Mouse (Mus musculus) forebrain, embryonic 14.5 days (tissue): ENCODE data around the gene Rdh7. TPM values are rescaled to one million over a fixed set of nuclear protein-coding genes. Genes with fewer than 3 reads are reported as not detected.
"Not testable (repeated sequence)": the region's sequence is repeated elsewhere in the genome, so short reads cannot be mapped to it uniquely, and the experiment has no call there.

ENCODE experiments used
- ATAC-seq: fragments of 200-750 bp; cut with Nextera tagmentation; 2 replicates; pipeline ENCODE4 v1.8.0; 2017; ENCODE audit warnings: mild to moderate bottlenecking, moderate library complexity
- DNase-seq: peaks from one replicate; pipeline ENCODE4 v3.0.0-alpha.2; 2015; ENCODE audit warnings: low spot score
- H3K27ac ChIP-seq: fragments of 300-500 bp; sonication (generic); 2 replicates; pipeline ENCODE4 v1.5.1; 2014; ENCODE audit warnings: low read depth, mild to moderate bottlenecking, control low read depth, low read length, moderate library complexity
- H3K27me3 ChIP-seq: fragments of 300-500 bp; sonication (generic); replicated peaks from 2 replicates; pipeline ENCODE4 v1.6.1; 2014; ENCODE audit warnings: low read length, control low read depth, mixed read lengths; ENCODE audit not compliant: control insufficient read depth, insufficient read depth
- H3K36me3 ChIP-seq: fragments of 300-500 bp; sonication (generic); 2 replicates; pipeline ENCODE4 v1.6.1; 2014; ENCODE audit warnings: low read length, control low read depth; ENCODE audit not compliant: control insufficient read depth, insufficient read depth
- H3K4me1 ChIP-seq: fragments of 300-500 bp; sonication (generic); 2 replicates; pipeline ENCODE4 v1.6.1; 2014; ENCODE audit warnings: antibody characterized with exemption, low read length, control low read depth; ENCODE audit not compliant: control insufficient read depth, insufficient read depth
- H3K4me2 ChIP-seq: fragments of 300-500 bp; sonication (generic); 2 replicates; pipeline ENCODE4 v1.6.1; 2014; ENCODE audit warnings: mild to moderate bottlenecking, control low read depth, low read length
- H3K4me3 ChIP-seq: fragments of 300-500 bp; sonication (generic); 2 replicates; pipeline ENCODE4 v1.5.1; 2014; ENCODE audit warnings: low read depth, low read length, control low read depth
- H3K9ac ChIP-seq: fragments of 300-500 bp; sonication (generic); 2 replicates; pipeline ENCODE4 v1.6.1; 2014; ENCODE audit warnings: mild to moderate bottlenecking, low read length, control low read depth, moderate library complexity
- H3K9me3 ChIP-seq: fragments of 300-500 bp; sonication (generic); replicated peaks from 2 replicates; pipeline ENCODE4 v1.6.1; 2016; ENCODE audit warnings: low read length, control low read depth, mixed read lengths; ENCODE audit not compliant: control insufficient read depth
- WGBS: fragments of 180-500 bp; shearing (Covaris S2); extraction: QIAGEN DNeasy Blood & Tissue Kit; methylation state at CpG from one replicate; pipeline ENCODE4 v1.1.7; 2014; 5-methylcytosine and 5-hydroxymethylcytosine counted together
- polyA plus RNA-seq: library from polyadenylated mRNA; unstranded; fragments of >200 nt; fragmentation: Nextera tagmentation; extraction: Ambion mirVana; gene quantifications from 2 replicates; pipeline ENCODE4 v1.2.1, GENCODE M21; 2014

The Rdh7 gene
- polyA plus RNA-seq, 1 experiment from 2014 or later: not detected

- no peak for ATAC-seq
- Histone ChIP-seq H3K9me3 (no peaks in the 10 kb centered on the region), H3K4me2 (no peak overlapping the region), H3K27ac (no peak overlapping the region), H3K9ac (no peak overlapping the region), H3K4me1 (no peaks in the 10 kb centered on the region), H3K4me3 (no peak overlapping the region), H3K27me3 (no peaks in the 10 kb centered on the region), H3K36me3 (no peaks in the 10 kb centered on the region)
- DNase-seq: no peak
- 88% methylated on average over 1 of the region's 1 CpGs for WGBS
Measured at GRCm38 (mm10) chr10:127922241-127922640, 33.6 kb upstream of the Rdh7 start.

- no peaks in the 10 kb centered on the region for H3K9me3 ChIP-seq
- H3K9ac ChIP-seq: no peak overlapping the region
- DNase-seq (no peak), ATAC-seq (no peak)
- no peak overlapping the region for H3K27ac ChIP-seq
- no peaks in the 10 kb centered on the region for H3K4me1 ChIP-seq
- H3K4me3 ChIP-seq: no peak overlapping the region
- 94% methylated on average over 5 of the region's 5 CpGs for whole genome bisulfite sequencing
- no peak overlapping the region for H3K4me2 ChIP-seq
- H3K36me3 ChIP-seq: no peaks in the 10 kb centered on the region
- H3K27me3 ChIP-seq: no peaks in the 10 kb centered on the region
Measured at GRCm38 (mm10) chr10:127917651-127918050, 29.0 kb upstream of the Rdh7 start.

GRCm38 (mm10) chr10:127917183-127917582, 28.6 kb upstream of the Rdh7 start:
- not testable (repeated sequence) for H3K27ac ChIP-seq, DNase-seq, H3K4me2 ChIP-seq, H3K4me3 ChIP-seq, H3K4me1 ChIP-seq, H3K9ac ChIP-seq, H3K27me3 ChIP-seq, H3K36me3 ChIP-seq, H3K9me3 ChIP-seq, ATAC-seq
- WGBS: 96% methylated on average over 3 of the region's 3 CpGs

GRCm38 (mm10) chr10:127915578-127915977, 27.0 kb upstream of the Rdh7 start:
- H3K9ac ChIP-seq: no peak overlapping the region
- no peaks in the 10 kb centered on the region for H3K36me3 ChIP-seq
- no peaks in the 10 kb centered on the region for H3K9me3 ChIP-seq
- 100% methylated on average over 1 of the region's 1 CpGs for WGBS
- DNase-seq (no peak), ATAC-seq (no peak)
- H3K27ac ChIP-seq: no peak overlapping the region
- no peak overlapping the region for H3K4me3 ChIP-seq
- no peaks in the 10 kb centered on the region for H3K27me3 ChIP-seq
- no peaks in the 10 kb centered on the region for H3K4me1 ChIP-seq
- no peak overlapping the region for H3K4me2 ChIP-seq

- Histone ChIP-seq H3K9me3 (no peaks in the 10 kb centered on the region), H3K36me3 (no peaks in the 10 kb centered on the region), H3K4me3 (no peak overlapping the region), H3K27me3 (no peaks in the 10 kb centered on the region), H3K9ac (no peak overlapping the region), H3K27ac (no peak overlapping the region), H3K4me2 (no peak overlapping the region), H3K4me1 (no peaks in the 10 kb centered on the region)
- DNase-seq: no peak
- ATAC-seq: no peak
Measured at GRCm38 (mm10) chr10:127907386-127907951, 18.9 kb upstream of the Rdh7 start.

- Histone ChIP-seq H3K27me3 (no peaks in the 10 kb centered on the region), H3K9me3 (no peaks in the 10 kb centered on the region), H3K36me3 (no peaks in the 10 kb centered on the region), H3K27ac (no peak overlapping the region), H3K4me3 (no peak overlapping the region), H3K4me1 (no peaks in the 10 kb centered on the region), H3K9ac (no peak overlapping the region), H3K4me2 (no peak overlapping the region)
- ATAC-seq: no peak
- DNase-seq: no peak
- WGBS: 43% methylated on average over 2 of the region's 2 CpGs
Measured at GRCm38 (mm10) chr10:127906138-127906537, 17.5 kb upstream of the Rdh7 start.

- H3K9ac ChIP-seq: no peak overlapping the region
- H3K27me3 ChIP-seq: no peaks in the 10 kb centered on the region
- peak; percentile 60 for DNase-seq
- H3K4me1 ChIP-seq: no peaks in the 10 kb centered on the region
- ATAC-seq: no peak
- H3K4me2 ChIP-seq: no peak overlapping the region
- no peak overlapping the region for H3K27ac ChIP-seq
- no peaks in the 10 kb centered on the region for H3K36me3 ChIP-seq
- no peak overlapping the region for H3K4me3 ChIP-seq
- 66% methylated on average over 7 of the region's 7 CpGs for WGBS
- H3K9me3 ChIP-seq: no peaks in the 10 kb centered on the region
Measured at GRCm38 (mm10) chr10:127904718-127905446, 16.3 kb upstream of the Rdh7 start.

- Histone ChIP-seq H3K4me3 (no peak overlapping the region), H3K27ac (no peak overlapping the region), H3K27me3 (no peaks in the 10 kb centered on the region), H3K36me3 (no peaks in the 10 kb centered on the region), H3K9me3 (no peaks in the 10 kb centered on the region), H3K4me2 (no peak overlapping the region), H3K4me1 (no peaks in the 10 kb centered on the region), H3K9ac (no peak overlapping the region)
- no peak for ATAC-seq
- no peak for DNase-seq
- WGBS: 67% methylated on average over 1 of the region's 1 CpGs
Measured at GRCm38 (mm10) chr10:127903116-127903515, 14.5 kb upstream of the Rdh7 start.

GRCm38 (mm10) chr10:127901751-127902150, 13.1 kb upstream of the Rdh7 start:
- ATAC-seq (no peak), DNase-seq (no peak)
- Histone ChIP-seq H3K4me2 (no peak overlapping the region), H3K27me3 (no peaks in the 10 kb centered on the region), H3K4me3 (no peak overlapping the region), H3K4me1 (no peaks in the 10 kb centered on the region), H3K9ac (no peak overlapping the region), H3K9me3 (no peaks in the 10 kb centered on the region), H3K27ac (no peak overlapping the region), H3K36me3 (no peaks in the 10 kb centered on the region)
- whole genome bisulfite sequencing: 84% methylated on average over 4 of the region's 4 CpGs
